Mouse (Mus musculus) CH12.LX (cell line): ENCODE measurements around the gene H2-M5. TPM values are rescaled to one million over a fixed set of nuclear protein-coding genes. Genes with fewer than 3 reads are reported as not detected.

Source experiments
- DNase-seq: peaks from one replicate; pipeline ENCODE4 v3.0.0-alpha.2; 2013; ENCODE audit errors: extremely low read depth
- H3K27ac ChIP-seq: 2 replicates; pipeline ENCODE4 v1.5.1; 2012; ENCODE audit warnings: low read depth, mild to moderate bottlenecking, control low read depth, moderate library complexity; ENCODE audit not compliant: insufficient read depth
- H3K27me3 ChIP-seq: replicated peaks from 2 replicates; pipeline ENCODE3; 2012; ENCODE audit warnings: inconsistent platforms
- H3K36me3 ChIP-seq, 2 experiments: replicated peaks in 1 of 2; 2 replicates each; pipeline versions ENCODE3 to v1.6.1; 2012; ENCODE audit warnings: inconsistent platforms in 1 of 2, low read length in 1 of 2, mild to moderate bottlenecking in 1 of 2, mixed read lengths in 1 of 2, moderate library complexity in 1 of 2; ENCODE audit not compliant: control insufficient read depth in 1 of 2, insufficient read depth in 1 of 2
- H3K4me1 ChIP-seq, 2 experiments: 2 replicates each; pipeline ENCODE4 v1.6.1; 2012; ENCODE audit warnings: inconsistent platforms in 1 of 2, moderate library complexity in 1 of 2; ENCODE audit not compliant: insufficient read depth in 2 of 2, control insufficient read depth in 1 of 2
- H3K4me2 ChIP-seq: 2 replicates; pipeline ENCODE4 v1.6.1; 2012; ENCODE audit warnings: low read depth, mild to moderate bottlenecking, control low read depth; ENCODE audit not compliant: poor library complexity, insufficient read depth, severe bottlenecking
- H3K4me3 ChIP-seq, 3 experiments: fragments of 150-350 bp in 1 of 3; sonication (generic) in 1 of 3; replicated peaks in 1 of 3; 2 replicates each; pipeline versions ENCODE3 to v1.5.1; 2011 to 2012; ENCODE audit warnings: low read depth in 2 of 3, low read length in 2 of 3, mild to moderate bottlenecking in 2 of 3, moderate library complexity in 2 of 3, control low read depth in 1 of 3, improper control_type of control experiment in 1 of 3, inconsistent platforms in 1 of 3, mixed read lengths in 1 of 3; ENCODE audit not compliant: poor library complexity in 1 of 3
- H3K79me2 ChIP-seq: replicated peaks from 2 replicates; pipeline ENCODE4 v1.6.1; 2012; ENCODE audit warnings: mild to moderate bottlenecking, moderate library complexity; ENCODE audit not compliant: control insufficient read depth, poor library complexity, insufficient read depth, severe bottlenecking; ENCODE audit errors: extremely low read depth
- H3K9ac ChIP-seq: 2 replicates; pipeline ENCODE4 v1.6.1; 2012; ENCODE audit warnings: low read depth, mild to moderate bottlenecking, control low read depth, moderate library complexity; ENCODE audit not compliant: insufficient read depth
- H3K9me3 ChIP-seq: replicated peaks from 2 replicates; pipeline ENCODE3; 2012; ENCODE audit warnings: low read length, inconsistent platforms, mixed read lengths
- CTCF ChIP-seq, 2 experiments: IDR thresholded peaks in 1 of 2; conservative IDR thresholded peaks in 1 of 2; 2 replicates each; pipeline ENCODE4 v1.5.1; 2011 to 2012; ENCODE audit warnings: low read depth in 2 of 2, low read length in 2 of 2, improper control_type of control experiment in 1 of 2, inconsistent platforms in 1 of 2, mild to moderate bottlenecking in 1 of 2, moderate library complexity in 1 of 2
- EP300 ChIP-seq: IDR thresholded peaks from 2 replicates; pipeline ENCODE4 v1.6.1; 2011; ENCODE audit warnings: low read length, improper control_type of control experiment
- JUN ChIP-seq: IDR thresholded peaks from 2 replicates; pipeline ENCODE4 v1.6.1; 2011; ENCODE audit warnings: low read depth, mild to moderate bottlenecking, low read length, improper control_type of control experiment, moderate library complexity; ENCODE audit not compliant: insufficient read depth
- JUND ChIP-seq: conservative IDR thresholded peaks from 2 replicates; pipeline ENCODE4 v1.6.1; 2011; ENCODE audit warnings: low read depth, low read length, improper control_type of control experiment
- MAFK ChIP-seq: IDR thresholded peaks from 2 replicates; pipeline ENCODE4 v1.6.1; 2011; ENCODE audit warnings: low read length, improper control_type of control experiment; ENCODE audit not compliant: insufficient replicate concordance
- MEF2A ChIP-seq: IDR thresholded peaks from 2 replicates; pipeline ENCODE4 v1.6.1; 2014; ENCODE audit warnings: low read depth, mild to moderate bottlenecking, inconsistent platforms, low read length, improper control_type of control experiment, borderline replicate concordance
- MYC ChIP-seq: IDR thresholded peaks from 2 replicates; pipeline ENCODE4 v1.6.1; 2011; ENCODE audit warnings: low read depth, mild to moderate bottlenecking, improper control_type of control experiment, low read length
- NRF1 ChIP-seq: IDR thresholded peaks from 2 replicates; pipeline ENCODE4 v1.6.1; 2014; ENCODE audit warnings: low read depth, mild to moderate bottlenecking, inconsistent platforms, low read length, improper control_type of control experiment, moderate library complexity
- POLR2A ChIP-seq: IDR thresholded peaks from 2 replicates; pipeline ENCODE4 v1.6.1; 2011; ENCODE audit warnings: low read depth, mild to moderate bottlenecking, improper control_type of control experiment, low read length
- RCOR1 ChIP-seq: conservative IDR thresholded peaks from 2 replicates; pipeline ENCODE4 v1.6.1; 2012; ENCODE audit warnings: low read depth, mild to moderate bottlenecking, inconsistent platforms, low read length, improper control_type of control experiment
- TBP ChIP-seq: conservative IDR thresholded peaks from 2 replicates; pipeline ENCODE4 v1.6.1; 2011; ENCODE audit warnings: low read depth, low read length, improper control_type of control experiment
- ZC3H11A ChIP-seq: IDR thresholded peaks from 2 replicates; pipeline ENCODE4 v1.6.1; 2012; ENCODE audit warnings: low read depth, mild to moderate bottlenecking, inconsistent platforms, low read length, improper control_type of control experiment
- ZKSCAN1 ChIP-seq: IDR thresholded peaks from 2 replicates; pipeline ENCODE4 v1.6.1; 2012; ENCODE audit warnings: low read depth, inconsistent platforms, low read length, improper control_type of control experiment, borderline replicate concordance
- ZMIZ1 ChIP-seq: IDR thresholded peaks from 2 replicates; pipeline ENCODE4 v1.6.1; 2012; ENCODE audit warnings: low read depth, mild to moderate bottlenecking, inconsistent platforms, low read length, improper control_type of control experiment
- dilution Hi-C: fragments of 300-500 bp; cut with MboI; formaldehyde crosslinking; loops from 2 replicates; pipeline ENCODE4 v1.14.3; 2020; ENCODE audit warnings: low sequenced_read_pairs; ENCODE audit not compliant: extremely low pct_unique_long_range_greater_than_20kb, extremely low pct_ligation_motif_present
- in situ Hi-C: fragments of 300-500 bp; cut with MboI; formaldehyde crosslinking; loops from 3 replicates; pipeline ENCODE4 v1.14.3; 2019; ENCODE audit warnings: low sequenced_read_pairs, low pct_ligation_motif_present, low pct_unique_long_range_greater_than_20kb, mixed read lengths
- polyA plus RNA-seq: library from polyadenylated mRNA; unstranded; fragments of >175 nt; gene quantifications from 2 replicates; pipeline ENCODE4 v1.2.1, GENCODE M21; 2012; ENCODE audit warnings: low read depth; ENCODE audit not compliant: insufficient read length
- total RNA-seq, 2 experiments: library from RNA; depleted of rRNA; stranded (reverse); fragments of 300-350 nt in 1 of 2; fragments of >200 nt in 1 of 2; gene quantifications; 2 replicates each; pipeline ENCODE4 v1.2.3; 2012 to 2014

H2-M5 gene
- total and polyA plus RNA-seq, 3 experiments, result 1.1 to 2.2 (median 1.1) TPM

DNA sequence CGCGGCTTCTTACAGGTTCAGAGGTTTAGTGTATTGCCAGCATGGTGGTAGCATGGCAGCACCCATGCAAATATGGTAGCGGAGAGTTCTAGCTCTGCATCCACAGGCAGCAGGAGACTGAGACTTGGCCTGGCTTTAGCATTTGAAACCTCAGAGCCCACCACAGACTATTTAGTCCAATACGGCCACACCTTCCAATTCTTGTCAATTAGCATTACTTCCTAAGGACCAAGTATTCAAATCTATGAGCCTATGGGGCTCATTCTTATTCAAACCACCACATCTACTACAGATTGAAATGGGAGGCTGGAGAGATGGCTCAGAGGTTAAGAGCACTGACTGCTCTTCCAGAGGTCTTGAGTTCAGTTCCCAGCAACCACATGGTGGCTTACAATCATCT, 38.1 kb upstream of the H2-M5 start:
- TF ChIP-seq MEF2A, result no peak
- Histone ChIP-seq H3K4me1 (peaks cover 6 to 17% of the 10 kb centered on the region in 2 experiments), H3K36me3 (no peaks in the 10 kb centered on the region), H3K4me3 (no peak overlapping the region), H3K9me3 (no peaks in the 10 kb centered on the region), H3K27me3 (no peaks in the 10 kb centered on the region), H3K4me2 (no peak overlapping the region), H3K27ac (no peak overlapping the region), H3K79me2 (no peaks in the 10 kb centered on the region), H3K9ac (no peak overlapping the region)
- dilution Hi-C loops, result no loop called here
- no peak for DNase-seq
- in situ Hi-C loops, result no loop called here

DNA sequence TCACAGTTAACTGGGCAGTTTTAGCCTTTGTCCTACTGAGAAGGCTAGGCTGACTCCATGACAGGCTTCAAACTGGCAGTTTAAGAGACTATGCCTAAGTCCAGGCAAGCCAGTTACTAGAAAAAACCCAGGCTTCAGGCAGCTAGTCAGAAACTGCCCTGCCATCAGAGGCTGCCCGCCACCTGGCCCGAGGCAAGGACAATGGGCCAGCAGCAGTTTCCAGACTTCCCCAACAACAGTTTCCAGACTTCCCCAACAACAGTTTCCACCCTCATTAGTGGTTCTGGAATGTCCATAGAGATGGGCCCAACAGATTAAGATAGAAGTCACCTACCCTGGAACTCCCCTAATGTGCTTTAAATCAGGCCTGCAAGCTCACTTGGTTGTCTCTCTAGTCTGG, 37.1 kb upstream of the H2-M5 start:
- H3K4me3 ChIP-seq, result no peak overlapping the region
- no peak overlapping the region for H3K9ac ChIP-seq
- H3K27ac ChIP-seq, result no peak overlapping the region
- no peak for DNase-seq
- dilution Hi-C loops (no loop called here), in situ Hi-C loops (no loop called here)
- peaks cover 6 to 21% of the 10 kb centered on the region in 2 experiments for H3K4me1 ChIP-seq
- H3K27me3 ChIP-seq, result no peaks in the 10 kb centered on the region
- no peak overlapping the region for H3K4me2 ChIP-seq
- no peaks in the 10 kb centered on the region for H3K9me3 ChIP-seq
- TF ChIP-seq TBP, result no peak
- no peak for TF ChIP-seq MAFK
- TF ChIP-seq POLR2A, result no peak
- no peak for TF ChIP-seq MEF2A
- no peak for TF ChIP-seq EP300
- TF ChIP-seq JUND, result no peak
- no peak for TF ChIP-seq JUN
- no peak for TF ChIP-seq MYC
- no peak for TF ChIP-seq CTCF (conservative IDR thresholded peaks at IDR 0.05 in 1 of 2, IDR thresholded peaks at IDR 0.05 in 1 of 2; ENCODE audit: low read depth in 2 of 2, low read length in 2 of 2)
- TF ChIP-seq NRF1, result no peak
- TF ChIP-seq RCOR1, result no peak
- TF ChIP-seq ZKSCAN1, result no peak
- TF ChIP-seq ZMIZ1, result no peak
- TF ChIP-seq ZC3H11A, result no peak
- no peaks in the 10 kb centered on the region for H3K36me3 ChIP-seq
- no peaks in the 10 kb centered on the region for H3K79me2 ChIP-seq
